Mouse (Mus musculus) cerebellum, adult 2 months (tissue): ENCODE measurements around the gene Trpm2. TPM values are rescaled to one million over a fixed set of nuclear protein-coding genes. Genes with fewer than 3 reads are reported as not detected.

Experiments
- DNase-seq, 2 experiments: peaks; one replicate each; pipeline ENCODE4 v3.0.0; 2021
- H3K27ac ChIP-seq: fragments of 200-500 bp; 2 replicates; pipeline ENCODE4 v1.5.1; 2012; ENCODE audit warnings: low read length, control low read depth, inconsistent platforms; ENCODE audit not compliant: insufficient read depth
- H3K27me3 ChIP-seq: fragments of 200-500 bp; 2 replicates; pipeline ENCODE4 v1.6.1; 2012; ENCODE audit warnings: inconsistent platforms, mild to moderate bottlenecking, low read length, moderate library complexity; ENCODE audit not compliant: control insufficient read depth, insufficient read depth
- H3K4me1 ChIP-seq: fragments of 200-500 bp; 2 replicates; pipeline ENCODE4 v1.6.1; 2011; ENCODE audit warnings: low read length; ENCODE audit not compliant: control insufficient read depth, insufficient read depth
- H3K4me3 ChIP-seq: fragments of 200-500 bp; replicated peaks from 2 replicates; pipeline ENCODE3; 2011; ENCODE audit warnings: mild to moderate bottlenecking, low read depth, low read length, control low read depth; ENCODE audit not compliant: insufficient read depth
- CTCF ChIP-seq: fragments of 200-500 bp; IDR thresholded peaks from 2 replicates; pipeline ENCODE4 v1.5.1; 2011; ENCODE audit warnings: low read depth, mild to moderate bottlenecking, control low read depth, low read length, moderate library complexity, borderline replicate concordance; ENCODE audit not compliant: insufficient read depth
- POLR2A ChIP-seq: fragments of 200-500 bp; IDR thresholded peaks from 2 replicates; pipeline ENCODE4 v1.6.1; 2011; ENCODE audit warnings: low read length, control low read depth, borderline replicate concordance; ENCODE audit not compliant: insufficient read depth
- WGBS: fragments of 180-500 bp; shearing (Covaris S2); methylation state at CpG from one replicate; pipeline ENCODE4 v1.1.7; 2018; 5-methylcytosine and 5-hydroxymethylcytosine counted together
- polyA plus RNA-seq: library from polyadenylated mRNA; depleted of rRNA; stranded (reverse); fragments of >200 nt; gene quantifications from 2 replicates; pipeline ENCODE4 v1.2.3, GENCODE M21; 2012

Gene Trpm2
- polyA plus RNA-seq, 1 experiment = 32.5 TPM

- DNase-seq = no peak
- WGBS = 23% methylated on average over 10 of the region's 10 CpGs
- Histone ChIP-seq H3K4me3 (no peak overlapping the region), H3K27ac (no peak overlapping the region), H3K4me1 (peaks cover 8% of the 10 kb centered on the region), H3K27me3 (no peaks in the 10 kb centered on the region)
- TF ChIP-seq POLR2A (no peak), CTCF (no peak)
These were observed 40.0 kb upstream of the Trpm2 start for GRCm38 (mm10) chr10:78010335-78010734.

GRCm38 (mm10) chr10:78009945-78010293 lies 39.6 kb upstream of the Trpm2 start, which contains the start of gene Pfkl:
Pfkl (minus strand) TSS chr10:78010083.
- WGBS = under 1% methylated on average over 9 of the region's 9 CpGs
- Histone ChIP-seq H3K27me3 (no peaks in the 10 kb centered on the region), H3K27ac (peak within 1 kb of the TSS; percentile 94), H3K4me3 (peak within 1 kb of the TSS; percentile 89), H3K4me1 (peaks cover 8% of the 10 kb centered on the region)
- no peak for DNase-seq
- TF ChIP-seq POLR2A (no peak), CTCF (no peak)

GRCm38 (mm10) chr10:78009184-78009944 lies 39.0 kb upstream of the Trpm2 start:
- Histone ChIP-seq H3K27me3 (no peaks in the 10 kb centered on the region), H3K4me1 (peaks cover 8% of the 10 kb centered on the region), H3K27ac (peak overlapping the region; percentile 94), H3K4me3 (peak overlapping the region; percentile 89)
- TF ChIP-seq CTCF = peak; percentile 58; the same call in 1 of the 2 replicates
- peak; percentile 84; the same call in 1 of the 2 replicates for TF ChIP-seq POLR2A
- DNase-seq = peak; percentile 93 to 94
- under 1% methylated on average over 59 of the region's 59 CpGs for WGBS

GRCm38 (mm10) chr10:78008169-78008568 lies 37.8 kb upstream of the Trpm2 start:
- 75% methylated on average over 3 of the region's 3 CpGs for WGBS
- DNase-seq = no peak
- Histone ChIP-seq H3K27ac (no peak overlapping the region), H3K4me3 (no peak overlapping the region), H3K27me3 (no peaks in the 10 kb centered on the region), H3K4me1 (peaks cover 8% of the 10 kb centered on the region)
- TF ChIP-seq POLR2A (no peak), CTCF (no peak)

GRCm38 (mm10) chr10:78007203-78007602 lies 36.8 kb upstream of the Trpm2 start:
- peaks cover 8% of the 10 kb centered on the region for H3K4me1 ChIP-seq
- no peak for TF ChIP-seq CTCF
- TF ChIP-seq POLR2A = no peak
- DNase-seq = no peak
- no peaks in the 10 kb centered on the region for H3K27me3 ChIP-seq
- H3K4me3 ChIP-seq = no peak overlapping the region
- no peak overlapping the region for H3K27ac ChIP-seq
- WGBS = 80% methylated on average over 7 of the region's 7 CpGs

GRCm38 (mm10) chr10:78005791-78006438 lies 35.6 kb upstream of the Trpm2 start:
- Histone ChIP-seq H3K27ac (no peak overlapping the region; the same call in 1 of the 2 replicates), H3K4me3 (no peak overlapping the region), H3K27me3 (no peaks in the 10 kb centered on the region), H3K4me1 (peaks cover 8% of the 10 kb centered on the region)
- DNase-seq = no peak
- 91% methylated on average over 4 of the region's 4 CpGs for WGBS
- TF ChIP-seq CTCF (no peak), POLR2A (no peak)

- H3K4me3 ChIP-seq = no peak overlapping the region
- no peak for DNase-seq
- TF ChIP-seq POLR2A (no peak), CTCF (no peak)
- H3K27me3 ChIP-seq = no peaks in the 10 kb centered on the region
- peaks cover 8% of the 10 kb centered on the region for H3K4me1 ChIP-seq
- WGBS = 88% methylated on average over 3 of the region's 3 CpGs
- H3K27ac ChIP-seq = no peak overlapping the region
These were observed 34.2 kb upstream of the Trpm2 start for GRCm38 (mm10) chr10:78004479-78005100.

- H3K4me1 ChIP-seq = peaks cover 3% of the 10 kb centered on the region; the same call in 1 of the 2 replicates
- WGBS = 94% methylated on average over 2 of the region's 2 CpGs
- H3K27me3 ChIP-seq = no peaks in the 10 kb centered on the region
- DNase-seq = no peak
- no peak overlapping the region for H3K27ac ChIP-seq
- H3K4me3 ChIP-seq = no peak overlapping the region
- TF ChIP-seq CTCF = no peak
- TF ChIP-seq POLR2A = no peak
These were observed 32.0 kb upstream of the Trpm2 start for GRCm38 (mm10) chr10:78002316-78002715.
